In genomic region chrX:6853466-6853865, GRCm38 (mm10) we compare ENCODE assay signal across 33 mouse cellular contexts.
"Had no signal": no experiment of that assay in that cellular context is flagged by ENCODE, and none has a peak within 500 bp of the region (broad histone marks: within the 10 kb centered on the region; RNA-seq: fewer than 3 reads in every experiment).

No protein-coding gene starts in this region.

- H3K9me3 ChIP-seq: heart, embryonic 13.5 days; heart, embryonic 15.5 days; hindbrain, embryonic 10.5 days; hindbrain, embryonic 12.5 days; hindbrain, embryonic 13.5 days; hindbrain, embryonic 15.5 days; intestine, embryonic 15.5 days; kidney, embryonic 15.5 days had no signal

- H3K27ac ChIP-seq: heart, embryonic 13.5 days; heart, embryonic 15.5 days; hindbrain, embryonic 10.5 days; hindbrain, embryonic 12.5 days; hindbrain, embryonic 13.5 days; hindbrain, embryonic 14.5 days; hindbrain, embryonic 15.5 days; hindbrain, postnatal 0 days; intestine, embryonic 15.5 days; kidney, embryonic 15.5 days; kidney, postnatal 0 days; layer of hippocampus, adult 2 months; left cerebral cortex, adult 2 months had no signal

- H3K27me3 ChIP-seq: heart, embryonic 13.5 days; heart, embryonic 15.5 days; hindbrain, embryonic 12.5 days; hindbrain, embryonic 13.5 days; hindbrain, embryonic 15.5 days; intestine, embryonic 15.5 days; kidney, embryonic 15.5 days had no signal

- H3K4me2 ChIP-seq: heart, embryonic 13.5 days; heart, embryonic 15.5 days; hindbrain, embryonic 12.5 days; hindbrain, embryonic 13.5 days; hindbrain, embryonic 14.5 days; hindbrain, embryonic 15.5 days; intestine, embryonic 15.5 days; kidney, embryonic 15.5 days had no signal

- H3K4me1 ChIP-seq: heart, embryonic 13.5 days; heart, embryonic 15.5 days; hindbrain, embryonic 10.5 days; hindbrain, embryonic 12.5 days; hindbrain, embryonic 13.5 days; hindbrain, embryonic 15.5 days; intestine, embryonic 15.5 days; kidney, embryonic 15.5 days had no signal

- DNase-seq: heart, postnatal 10 days; heart, postnatal 14 days; heart, postnatal 36 days; heart, postnatal 4 days; kidney, adult 11 months; kidney, adult 18-20 months; kidney, adult 2 months; kidney, adult 8-10 months; kidney, adult 9 months; kidney, postnatal 10 days; kidney, postnatal 14 days; kidney, postnatal 25 days; kidney, postnatal 36 days; kidney, postnatal 4 days; layer of hippocampus, adult 9-11 months; layer of hippocampus, postnatal 36 days had no signal

- H3K4me3 ChIP-seq: heart, embryonic 13.5 days; heart, embryonic 15.5 days; hindbrain, embryonic 10.5 days; hindbrain, embryonic 12.5 days; hindbrain, embryonic 13.5 days; hindbrain, embryonic 15.5 days; intestine, embryonic 15.5 days; kidney, embryonic 15.5 days; layer of hippocampus, adult 2 months; left cerebral cortex, adult 2 months had no signal

- ATAC-seq: hindbrain, embryonic 16.5 days; hindbrain, postnatal 0 days; inflammation-experienced regulatory T-cells, adult 6 months; intestine, embryonic 15.5 days; intestine, embryonic 16.5 days; intestine, postnatal 0 days had no signal

- H3K9ac ChIP-seq: heart, embryonic 13.5 days; heart, embryonic 15.5 days; hindbrain, embryonic 12.5 days; hindbrain, embryonic 13.5 days; hindbrain, embryonic 14.5 days; hindbrain, embryonic 15.5 days; intestine, embryonic 15.5 days; kidney, embryonic 15.5 days had no signal

- H3K36me3 ChIP-seq: heart, embryonic 13.5 days; heart, embryonic 15.5 days; hindbrain, embryonic 10.5 days; hindbrain, embryonic 12.5 days; hindbrain, embryonic 13.5 days; hindbrain, embryonic 15.5 days; intestine, embryonic 15.5 days; kidney, embryonic 15.5 days had no signal
